In the genomic region with DNA sequence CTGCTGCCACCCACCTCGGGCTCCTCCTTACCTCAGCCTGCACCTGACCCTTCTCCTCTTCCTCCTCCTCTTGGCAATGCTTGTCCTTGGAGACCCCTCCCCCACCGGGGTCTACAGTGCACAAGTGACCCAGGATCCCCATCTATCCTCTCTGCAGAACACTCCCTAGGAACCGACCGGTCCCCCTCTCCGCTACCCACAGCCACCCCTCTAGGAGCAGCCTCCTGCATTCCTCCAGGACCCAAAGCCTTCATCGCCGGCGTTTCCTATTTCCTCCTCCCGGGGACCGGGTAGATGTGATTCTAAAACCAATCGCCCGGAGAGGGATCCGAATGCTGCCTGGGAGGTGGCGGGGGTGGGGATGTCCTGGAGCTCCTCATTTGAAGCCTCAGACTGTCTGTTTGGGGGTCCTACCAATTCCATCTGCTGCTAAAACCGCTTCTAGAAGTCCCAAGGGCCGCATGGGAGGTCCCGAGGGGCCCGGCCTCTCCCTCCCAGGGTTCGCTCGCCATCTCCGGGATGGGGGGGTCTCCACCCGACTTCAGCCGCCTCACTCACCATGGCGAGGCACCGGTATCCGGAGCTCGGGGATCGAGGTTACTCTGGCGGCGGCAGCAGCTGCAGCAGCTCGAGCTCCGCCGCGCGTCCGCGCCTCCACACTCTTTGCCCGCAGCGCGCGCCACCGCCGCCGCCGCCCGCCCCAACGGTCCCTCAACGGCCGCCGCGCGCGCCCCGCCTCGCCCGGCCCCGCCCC, we compare ENCODE assay signal across 8 mouse cellular contexts. TPM values are rescaled to one million over a fixed set of nuclear protein-coding genes. Genes with fewer than 3 reads are reported as not detected.
DNase-seq lines count a peak whose midpoint lies in the region; ATAC-seq and TF ChIP-seq lines count a peak whose summit lies in the region.

No protein-coding gene starts in this region.

- DNase-seq in liver, adult 2 months (ENCODE audit: extremely low read depth, low read depth, low spot score): no peak
- DNase-seq in liver: no peak
- peak in 1 of 2 experiments; percentile 44 for DNase-seq in layer of hippocampus, adult 2 months (ENCODE audit: low spot score in 2 of 2)
- DNase-seq in right cerebral cortex, postnatal 4 days: no peak
- DNase-seq in urinary bladder, adult 2 months (ENCODE audit: low spot score): no peak

- peak overlapping the region; percentile 38 for H3K27ac ChIP-seq in liver, adult 2 months (replicated peaks; ENCODE audit: insufficient read depth, low read depth, low read length)
- H3K27ac ChIP-seq in forebrain, embryonic 12.5 days: peak overlapping the region; percentile 98
- H3K27ac ChIP-seq in layer of hippocampus, adult 2 months: peak overlapping the region; percentile 100
- H3K27ac ChIP-seq in midbrain, embryonic 13.5 days: peak overlapping the region; percentile 98

- under 1% methylated on average over 57 of the region's 57 CpGs for WGBS in liver, adult 2 months
- WGBS in forebrain, embryonic 12.5 days: 0% methylated on average over 38 of the region's 57 CpGs
- under 1% methylated on average over 50 of the region's 57 CpGs for WGBS in midbrain, embryonic 13.5 days

- H3K9me3 ChIP-seq in forebrain, embryonic 12.5 days: no peaks in the 10 kb centered on the region
- H3K9me3 ChIP-seq in midbrain, embryonic 13.5 days: no peaks in the 10 kb centered on the region

- no peaks in the 10 kb centered on the region for H3K27me3 ChIP-seq in liver, adult 2 months (ENCODE audit: control insufficient read depth, insufficient read depth, low read length)
- H3K27me3 ChIP-seq in forebrain, embryonic 12.5 days: no peaks in the 10 kb centered on the region
- H3K27me3 ChIP-seq in midbrain, embryonic 13.5 days: no peaks in the 10 kb centered on the region

- peaks cover 17% of the 10 kb centered on the region; the same call in 1 of the 2 replicates for H3K79me2 ChIP-seq in liver, adult 2 months (ENCODE audit: control insufficient read depth, insufficient read depth, low read length)

- peak overlapping the region; percentile 85 for H3K4me2 ChIP-seq in forebrain, embryonic 12.5 days
- H3K4me2 ChIP-seq in midbrain, embryonic 13.5 days (replicated peaks): peak overlapping the region; percentile 85

- 0 out of 2 replicates have a peak, but pooled peaks have one; percentile 54 for TF ChIP-seq POLR2A in liver, adult 2 months (IDR thresholded peaks at IDR 0.05; ENCODE audit: extremely low read depth, insufficient read depth, low read length)

- peak overlapping the region; percentile 85 for H3K9ac ChIP-seq in liver, adult 2 months (ENCODE audit: low read depth, low read length)
- H3K9ac ChIP-seq in forebrain, embryonic 12.5 days: peak overlapping the region; percentile 94
- H3K9ac ChIP-seq in midbrain, embryonic 13.5 days (replicated peaks): peak overlapping the region; percentile 99

- ATAC-seq in cerebellum, adult (ENCODE audit: insufficient number of reproducible peaks, low FRiP score, low TSS enrichment): peak; percentile 32; the same call in 1 of the 2 replicates
- 0 out of 2 replicates have a peak, but pooled peaks have one; percentile 0 for ATAC-seq in forebrain, embryonic 12.5 days (ENCODE audit: low FRiP score)
- peak; percentile 74 for ATAC-seq in midbrain, embryonic 13.5 days

- H3K4me3 ChIP-seq in liver, adult 2 months (ENCODE audit: insufficient read depth, low read depth, low read length): peak overlapping the region; percentile 81
- peak overlapping the region; percentile 92 for H3K4me3 ChIP-seq in forebrain, embryonic 12.5 days (replicated peaks)
- H3K4me3 ChIP-seq in layer of hippocampus, adult 2 months: peak overlapping the region; percentile 83
- peak overlapping the region; percentile 72 for H3K4me3 ChIP-seq in midbrain, embryonic 13.5 days (replicated peaks)

- peaks cover 15% of the 10 kb centered on the region for H3K4me1 ChIP-seq in liver, adult 2 months (ENCODE audit: control insufficient read depth, insufficient read depth, low read length)
- peaks cover 43% of the 10 kb centered on the region for H3K4me1 ChIP-seq in forebrain, embryonic 12.5 days
- peaks cover 48% of the 10 kb centered on the region for H3K4me1 ChIP-seq in midbrain, embryonic 13.5 days (replicated peaks)

- no peak for TF ChIP-seq CTCF in liver, adult 2 months (IDR thresholded peaks at IDR 0.05; ENCODE audit: low read depth, low read length)
- no peak for TF ChIP-seq CTCF in layer of hippocampus, adult 2 months (conservative IDR thresholded peaks at IDR 0.05)

- H3K36me3 ChIP-seq in liver, adult 2 months (ENCODE audit: control insufficient read depth, insufficient read depth, low read length): no peaks in the 10 kb centered on the region
- peaks cover 16% of the 10 kb centered on the region for H3K36me3 ChIP-seq in forebrain, embryonic 12.5 days (replicated peaks)
- peaks cover 25% of the 10 kb centered on the region for H3K36me3 ChIP-seq in midbrain, embryonic 13.5 days

RNA-seq across cellular contexts. Expression of a gene that starts 0.5 kb away (rescaled TPM):
- 64.9 and 77.4 TPM in 2 replicates for total RNA-seq in liver, adult 2 months (2014; rRNA removed)
- polyA plus RNA-seq in liver, adult 2 months (2012; rRNA removed): 72.0 and 78.1 TPM in 2 replicates
- 227 and 234 TPM in 2 replicates for polyA plus RNA-seq in forebrain, embryonic 12.5 days (2016; fragmentation: Nextera tagmentation; extraction: Ambion mirVana)
- 1,000 to 10,000 TPM; 2,074 to 2,160 TPM for total RNA-seq in layer of hippocampus, adult 2 months (2021)
- polyA plus RNA-seq in midbrain, embryonic 13.5 days (2015; fragmentation: Nextera tagmentation; extraction: Ambion mirVana): 297 and 325 TPM in 2 replicates
- 182 and 223 TPM in 2 replicates for polyA plus RNA-seq in urinary bladder, adult 2 months (2012; rRNA removed)

RNA-seq across cellular contexts. Expression of a gene that starts 17.2 kb away (rescaled TPM):
- total RNA-seq in liver, adult 2 months (2014; rRNA removed): 0.07 and 0.09 TPM in 2 replicates
- 0.09 and 0.33 TPM in 2 replicates for polyA plus RNA-seq in liver, adult 2 months (2012; rRNA removed)
- polyA plus RNA-seq in forebrain, embryonic 12.5 days (2016; fragmentation: Nextera tagmentation; extraction: Ambion mirVana): 0.24 and 0.51 TPM in 2 replicates
- total RNA-seq in layer of hippocampus, adult 2 months (2021): under 1 TPM; 0.10 to 0.20 TPM
- 0.41 and 0.54 TPM in 2 replicates for polyA plus RNA-seq in midbrain, embryonic 13.5 days (2015; fragmentation: Nextera tagmentation; extraction: Ambion mirVana)
- polyA plus RNA-seq in urinary bladder, adult 2 months (2012; rRNA removed): 3.9 and 5.1 TPM in 2 replicates

RNA-seq across cellular contexts. Expression of a gene that starts 21.0 kb away (rescaled TPM):
- total RNA-seq in liver, adult 2 months (2014; rRNA removed): under 0.01 and 0.07 TPM in 2 replicates
- 0.02 and 0.10 TPM in 2 replicates for polyA plus RNA-seq in liver, adult 2 months (2012; rRNA removed)
- 52.6 and 53.3 TPM in 2 replicates for polyA plus RNA-seq in forebrain, embryonic 12.5 days (2016; fragmentation: Nextera tagmentation; extraction: Ambion mirVana)
- total RNA-seq in layer of hippocampus, adult 2 months (2021): 100 to 1,000 TPM; 348 to 373 TPM
- 119 and 120 TPM in 2 replicates for polyA plus RNA-seq in midbrain, embryonic 13.5 days (2015; fragmentation: Nextera tagmentation; extraction: Ambion mirVana)
- 0.83 and 1.4 TPM in 2 replicates for polyA plus RNA-seq in urinary bladder, adult 2 months (2012; rRNA removed)

RNA-seq across cellular contexts. Expression of a gene that starts 31.9 kb away (rescaled TPM):
- not detected in 2 replicates for total RNA-seq in liver, adult 2 months (2014; rRNA removed)
- 0.25 and 0.26 TPM in 2 replicates for polyA plus RNA-seq in liver, adult 2 months (2012; rRNA removed)
- polyA plus RNA-seq in forebrain, embryonic 12.5 days (2016; fragmentation: Nextera tagmentation; extraction: Ambion mirVana): 14.7 and 16.4 TPM in 2 replicates
- 1 to 10 TPM; 1.9 to 4.0 TPM for total RNA-seq in layer of hippocampus, adult 2 months (2021)
- 23.4 and 30.8 TPM in 2 replicates for polyA plus RNA-seq in midbrain, embryonic 13.5 days (2015; fragmentation: Nextera tagmentation; extraction: Ambion mirVana)
- 26.7 and 27.5 TPM in 2 replicates for polyA plus RNA-seq in urinary bladder, adult 2 months (2012; rRNA removed)

RNA-seq across cellular contexts. Expression of a gene that starts 36.0 kb away (rescaled TPM):
- total RNA-seq in liver, adult 2 months (2014; rRNA removed): not detected in 2 replicates
- not detected in 2 replicates for polyA plus RNA-seq in liver, adult 2 months (2012; rRNA removed)
- polyA plus RNA-seq in forebrain, embryonic 12.5 days (2016; fragmentation: Nextera tagmentation; extraction: Ambion mirVana): 32.3 and 37.0 TPM in 2 replicates
- 100 to 1,000 TPM; 103 to 121 TPM for total RNA-seq in layer of hippocampus, adult 2 months (2021)
- 54.7 and 60.8 TPM in 2 replicates for polyA plus RNA-seq in midbrain, embryonic 13.5 days (2015; fragmentation: Nextera tagmentation; extraction: Ambion mirVana)
- polyA plus RNA-seq in urinary bladder, adult 2 months (2012; rRNA removed): 0.03 TPM in 2 replicates

Comparison
In these comparisons a context has a peak if more than half of its experiments do, and no peak if none do; other contexts are left out.
1. H3K27ac ChIP-seq: peak in every context shown above with its lines; median percentile 100 in layer of hippocampus, adult 2 months; 98 in forebrain, embryonic 12.5 days; 98 in midbrain, embryonic 13.5 days; 38 in liver, adult 2 months.
2. ATAC-seq: peak in every context shown above with its lines; median percentile 74 in midbrain, embryonic 13.5 days; 32 in cerebellum, adult; 0 in forebrain, embryonic 12.5 days.
3. RNA of a gene that starts 21.0 kb away (polyA plus RNA-seq): 119 to 120 TPM in midbrain, embryonic 13.5 days and 52.6 to 53.3 TPM in forebrain, embryonic 12.5 days; 0.83 to 1.4 TPM in urinary bladder, adult 2 months and 0.02 to 0.10 TPM in liver, adult 2 months; every median in the first group is over 10 times any median in the second.
4. Peak in every context shown above with its lines, with median percentiles within 50 percentile points of each other: H3K4me3 ChIP-seq and H3K9ac ChIP-seq.